Mouse (Mus musculus) heart, adult 2 months (tissue): ENCODE results near the gene Sapcd1. TPM values are rescaled to one million over a fixed set of nuclear protein-coding genes. Genes with fewer than 3 reads are reported as not detected.

Experiments
- DNase-seq, 2 experiments: peaks; one replicate each; pipeline ENCODE4 v3.0.0; 2021
- H3K27ac ChIP-seq: fragments of 200-600 bp; 2 replicates; pipeline ENCODE4 v1.8.1; 2022
- H3K27me3 ChIP-seq: fragments of 200-500 bp; 2 replicates; pipeline ENCODE4 v1.6.1; 2012; ENCODE audit warnings: mild to moderate bottlenecking, low read length, inconsistent platforms, mixed read lengths; ENCODE audit not compliant: control insufficient read depth, insufficient read depth
- H3K36me3 ChIP-seq: fragments of 200-500 bp; 2 replicates; pipeline ENCODE4 v1.6.1; 2012; ENCODE audit warnings: low read length, inconsistent platforms; ENCODE audit not compliant: control insufficient read depth, insufficient read depth
- H3K4me1 ChIP-seq: fragments of 200-500 bp; 2 replicates; pipeline ENCODE4 v1.6.1; 2011; ENCODE audit warnings: low read length; ENCODE audit not compliant: control insufficient read depth, insufficient read depth
- H3K4me3 ChIP-seq: fragments of 200-600 bp; 2 replicates; pipeline ENCODE4 v1.8.1; 2022
- H3K79me2 ChIP-seq: fragments of 200-500 bp; replicated peaks from 2 replicates; pipeline ENCODE4 v1.6.1; 2012; ENCODE audit warnings: mild to moderate bottlenecking, inconsistent platforms, low read length, moderate library complexity, mixed read lengths; ENCODE audit not compliant: control insufficient read depth, insufficient read depth
- H3K9ac ChIP-seq: fragments of 200-500 bp; 2 replicates; pipeline ENCODE4 v1.6.1; 2012; ENCODE audit warnings: low read depth, mild to moderate bottlenecking, control low read depth, inconsistent platforms, low read length, mixed read lengths
- CTCF ChIP-seq: fragments of 200-600 bp; IDR thresholded peaks from 2 replicates; pipeline ENCODE4 v1.8.1; 2022; ENCODE audit warnings: antibody characterized with exemption, mild to moderate bottlenecking, moderate library complexity
- EP300 ChIP-seq: fragments of 200-500 bp; IDR thresholded peaks from 2 replicates; pipeline ENCODE4 v1.6.1; 2011; ENCODE audit warnings: low read depth, low read length, control low read depth; ENCODE audit not compliant: insufficient read depth
- POLR2A ChIP-seq: fragments of 200-500 bp; IDR thresholded peaks from 2 replicates; pipeline ENCODE4 v1.6.1; 2011; ENCODE audit warnings: mild to moderate bottlenecking, low read depth, low read length, control low read depth; ENCODE audit not compliant: insufficient read depth
- WGBS: fragments of 180-500 bp; shearing (Covaris S2); methylation state at CpG from one replicate; pipeline ENCODE4 v1.1.7; 2018; 5-methylcytosine and 5-hydroxymethylcytosine counted together
- intact Hi-C: fragments of 180-260 bp; cut with DNase I; formaldehyde crosslinking; loops from one replicate; pipeline ENCODE4 v1.15.1; 2025
- polyA plus RNA-seq: library from polyadenylated mRNA; depleted of rRNA; stranded (reverse); fragments of >200 nt; gene quantifications from 2 replicates; pipeline ENCODE4 v1.2.3, GENCODE M21; 2012
- total RNA-seq, 2 experiments: library from RNA; stranded (reverse); gene quantifications; 2 replicates each; pipeline ENCODE4 v1.2.3; 2021

The Sapcd1 gene
- total and polyA plus RNA-seq, 3 experiments: 0.20 TPM; not detected in 2

- 75% methylated on average over 2 of the region's 2 CpGs for WGBS
- H3K9ac ChIP-seq: no peak overlapping the region
- TF ChIP-seq CTCF (peak; percentile 93), EP300 (no peak), POLR2A (no peak)
Observed at GRCm38 (mm10) chr17:34984218-34984617, 43.6 kb downstream of the Sapcd1 start.

DNA sequence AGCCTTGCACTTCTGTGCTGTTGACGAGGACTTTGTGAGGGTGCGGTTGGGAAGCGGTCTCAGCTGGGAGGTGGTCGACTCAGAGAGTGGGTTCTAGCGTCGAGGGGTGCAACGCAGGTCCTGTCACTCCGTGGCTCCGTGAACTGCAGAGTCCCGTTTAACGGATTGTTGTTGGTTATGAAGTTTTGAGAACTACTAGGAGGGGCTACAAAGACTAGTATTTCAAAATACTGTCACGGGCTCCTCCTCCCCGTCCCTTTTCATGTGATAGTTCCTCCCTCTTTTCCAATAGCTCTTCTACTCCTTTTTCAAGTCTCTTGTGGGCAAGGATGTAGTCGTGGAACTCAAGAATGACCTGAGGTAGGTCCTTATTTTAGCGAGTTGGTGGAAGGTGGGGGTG, 45.5 kb downstream of the Sapcd1 start:
- Histone ChIP-seq H3K27ac (peak overlapping the region; percentile 99), H3K9ac (peak overlapping the region; percentile 98), H3K4me1 (peaks cover 4% of the 10 kb centered on the region), H3K4me3 (peak overlapping the region; percentile 97), H3K79me2 (peaks cover 2% of the 10 kb centered on the region; the same call in 1 of the 2 replicates), H3K36me3 (no peaks in the 10 kb centered on the region; the same call in 1 of the 2 replicates), H3K27me3 (no peaks in the 10 kb centered on the region)
- no peak for TF ChIP-seq CTCF
- intact Hi-C loops: loop anchor here (2.0 to 5.0 kb wide), 2 partner anchors 132 to 145 kb away; partner anchors contain the start of genes Dxo, Nelfe, Skiv2l and Stk19
- 0% methylated on average over 15 of the region's 15 CpGs for WGBS
- no peak for DNase-seq

More at GRCm38 (mm10) chr17:34984218-34984617, 43.6 kb downstream of the Sapcd1 start:
- H3K27ac ChIP-seq: no peak overlapping the region
- no peak for DNase-seq
- H3K4me1 ChIP-seq: peaks cover 4% of the 10 kb centered on the region
- no peaks in the 10 kb centered on the region for H3K27me3 ChIP-seq
- intact Hi-C loops: loop anchor here (1.0 to 5.0 kb wide), 2 partner anchors 128 to 147 kb away; partner anchors contain the start of genes Dxo and Stk19
- H3K36me3 ChIP-seq: no peaks in the 10 kb centered on the region; the same call in 1 of the 2 replicates
- peaks cover 2% of the 10 kb centered on the region; the same call in 1 of the 2 replicates for H3K79me2 ChIP-seq
- no peak overlapping the region for H3K4me3 ChIP-seq

DNA sequence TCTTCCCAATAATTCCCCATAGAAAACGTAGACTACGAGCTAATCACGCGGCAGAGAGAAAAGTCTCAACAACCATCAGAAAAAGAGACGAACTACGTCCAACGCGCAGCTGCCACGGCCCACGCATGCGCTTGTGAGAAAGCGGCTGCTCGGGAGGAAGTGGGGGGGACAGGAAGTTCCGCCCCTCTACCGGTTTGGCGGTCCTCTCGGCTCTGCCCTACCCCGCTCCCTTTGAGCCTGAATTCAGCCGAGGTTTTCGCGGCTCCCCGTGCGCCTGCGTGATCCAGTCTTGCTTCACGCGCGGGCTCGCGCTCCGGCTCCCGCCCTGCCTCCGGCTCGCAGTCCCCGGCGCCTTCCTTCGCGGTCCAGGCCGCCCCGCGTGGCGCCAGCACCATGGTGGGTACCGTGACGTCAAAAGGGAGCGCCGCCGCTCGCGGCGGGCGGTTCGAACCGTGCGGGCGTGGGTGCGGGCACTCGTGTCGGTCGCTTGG, 46.1 kb downstream of the Sapcd1 start, which contains the start of gene Lsm2:
Lsm2 (plus strand) TSS at position 173 of the 491 bp plus-strand sequence.
- Histone ChIP-seq H3K9ac (peak within 1 kb of the TSS; percentile 98), H3K4me1 (peaks cover 4% of the 10 kb centered on the region), H3K36me3 (no peaks in the 10 kb centered on the region; the same call in 1 of the 2 replicates), H3K27ac (peak within 1 kb of the TSS; percentile 99), H3K27me3 (no peaks in the 10 kb centered on the region), H3K79me2 (peaks cover 2% of the 10 kb centered on the region; the same call in 1 of the 2 replicates), H3K4me3 (peak within 1 kb of the TSS; percentile 97)
- under 1% methylated on average over 58 of the region's 58 CpGs for WGBS
- intact Hi-C loops: loop anchor here (2.0 to 5.0 kb wide), 4 partner anchors 19 to 144 kb away; partner anchors contain the start of genes Dxo, Nelfe, Neu1 and Skiv2l
- peak; percentile 99 for TF ChIP-seq POLR2A
- peak; percentile 86 for TF ChIP-seq EP300
- TF ChIP-seq CTCF: peak; percentile 32
- DNase-seq: peak; percentile 95 to 96

- WGBS: 6% methylated on average over 2 of the region's 2 CpGs
- peaks cover 4% of the 10 kb centered on the region for H3K4me1 ChIP-seq
- H3K79me2 ChIP-seq: peaks cover 2% of the 10 kb centered on the region; the same call in 1 of the 2 replicates
- H3K27ac ChIP-seq: peak overlapping the region; percentile 99
- H3K9ac ChIP-seq: 0 out of 2 replicates have a peak overlapping the region, but pooled peaks have one; percentile 17
- intact Hi-C loops: loop anchor here (1.0 to 5.0 kb wide), 4 partner anchors 20 to 143 kb away; partner anchors contain the start of genes Dxo, Neu1, Stk19 and Vars
- TF ChIP-seq CTCF: peak; percentile 89
- TF ChIP-seq POLR2A: no peak
- TF ChIP-seq EP300: no peak
- no peaks in the 10 kb centered on the region for H3K27me3 ChIP-seq
- no peaks in the 10 kb centered on the region; the same call in 1 of the 2 replicates for H3K36me3 ChIP-seq
- no peak for DNase-seq
- peak overlapping the region; percentile 97 for H3K4me3 ChIP-seq
Observed at GRCm38 (mm10) chr17:34980655-34981054, 47.2 kb downstream of the Sapcd1 start.

DNA sequence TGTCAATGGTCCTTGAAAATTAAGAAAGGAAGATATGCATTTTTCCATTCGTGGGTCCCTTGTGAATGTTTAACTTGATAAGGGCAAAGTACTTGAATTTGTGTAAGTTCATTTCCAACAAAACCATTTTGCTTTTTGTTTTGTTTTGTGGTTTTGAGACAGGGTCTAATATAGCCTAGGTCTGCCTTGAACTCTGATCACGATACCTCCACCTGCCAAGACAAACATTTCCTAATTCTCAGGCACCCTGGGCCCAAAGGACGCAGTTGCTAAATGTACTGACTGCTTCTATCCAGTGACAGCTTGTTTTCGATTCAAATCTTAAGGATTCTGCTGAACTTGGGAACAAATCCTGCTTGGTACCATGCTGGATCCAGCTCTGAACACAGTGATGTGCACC, 48.2 kb downstream of the Sapcd1 start:
- 92% methylated on average over 4 of the region's 4 CpGs for WGBS
- H3K36me3 ChIP-seq: no peaks in the 10 kb centered on the region; the same call in 1 of the 2 replicates

GRCm38 (mm10) chr17:34978239-34978638, 49.6 kb downstream of the Sapcd1 start:
- DNase-seq: no peak
- TF ChIP-seq POLR2A: no peak
- TF ChIP-seq EP300: no peak
- no peak for TF ChIP-seq CTCF
- intact Hi-C loops: loop anchor here (10.0 kb wide), 1 partner anchor 1297 kb away; the partner anchor contains the start of gene Trim39
- no peaks in the 10 kb centered on the region for H3K79me2 ChIP-seq
- H3K36me3 ChIP-seq: no peaks in the 10 kb centered on the region; the same call in 1 of the 2 replicates
- WGBS: 85% methylated on average over 27 of the region's 27 CpGs
- H3K27ac ChIP-seq: no peak overlapping the region
- H3K9ac ChIP-seq: no peak overlapping the region
- H3K27me3 ChIP-seq: no peaks in the 10 kb centered on the region
- H3K4me3 ChIP-seq: no peak overlapping the region
- H3K4me1 ChIP-seq: peaks cover 4% of the 10 kb centered on the region

More for the DNA sequence above, 48.2 kb downstream of the Sapcd1 start:
- H3K4me3 ChIP-seq: no peak overlapping the region
- H3K27ac ChIP-seq: no peak overlapping the region
- H3K9ac ChIP-seq: no peak overlapping the region
- intact Hi-C loops: loop anchor here (1.0 to 10.0 kb wide), 5 partner anchors 21 to 1295 kb away; partner anchors contain the start of genes Dxo, Neu1, Stk19 and Trim39
- TF ChIP-seq POLR2A: no peak
- TF ChIP-seq EP300: no peak
- no peaks in the 10 kb centered on the region for H3K27me3 ChIP-seq
- H3K4me1 ChIP-seq: peaks cover 4% of the 10 kb centered on the region
- DNase-seq: no peak
- peaks cover 2% of the 10 kb centered on the region; the same call in 1 of the 2 replicates for H3K79me2 ChIP-seq
